Mouse (Mus musculus): ENCODE data around the gene Zfp619. TPM values are rescaled to one million over a fixed set of nuclear protein-coding genes. Genes with fewer than 3 reads are reported as not detected.

The Zfp619 gene
- polyA plus RNA-seq, 1 experiment from 2014 or later = 4.4 TPM

DNA sequence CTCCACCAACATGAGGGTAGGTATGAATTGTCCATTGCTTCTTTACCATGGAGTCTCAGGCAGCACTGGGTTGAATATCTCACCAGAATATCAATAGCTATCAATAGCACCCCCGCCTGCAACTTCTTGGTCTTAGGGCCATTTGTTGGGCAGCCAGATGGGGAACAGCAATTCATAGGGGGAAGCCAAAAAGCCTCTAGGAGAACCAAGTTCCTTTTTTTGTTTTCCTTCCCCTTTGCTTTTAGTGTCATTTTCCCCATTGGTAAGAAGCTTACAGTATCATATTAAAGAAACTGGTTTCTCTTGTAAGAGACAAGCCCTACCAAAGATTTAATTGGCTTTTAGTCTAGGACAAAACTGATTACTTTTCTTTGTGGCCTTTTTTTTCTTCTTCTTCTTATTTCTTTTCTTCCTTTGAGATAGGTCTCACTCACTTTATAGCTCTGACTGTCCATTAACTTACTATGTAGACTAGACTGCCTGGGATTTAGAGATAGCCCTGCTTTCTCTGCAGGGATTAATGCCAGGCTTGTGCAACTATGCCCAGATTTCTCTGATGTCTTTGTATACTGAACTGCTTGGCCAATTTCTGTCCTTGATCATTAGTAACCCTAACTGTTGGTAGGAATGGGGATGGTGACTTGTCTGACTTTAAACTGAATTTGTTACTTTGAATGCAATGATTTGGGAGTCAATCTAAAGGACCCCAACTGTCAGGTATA is 6.3 kb downstream of the Zfp619 start:
- Histone ChIP-seq H3K4me1 (replicated peaks; ENCODE audit: control insufficient read depth, insufficient read depth, low read length) (no peaks in the 10 kb centered on the region), H3K36me3 (ENCODE audit: control insufficient read depth, insufficient read depth, low read length) (no peaks in the 10 kb centered on the region; the same call in 1 of the 2 replicates), H3K9me3 (ENCODE audit: control insufficient read depth, low read length) (peaks cover 4% of the 10 kb centered on the region; the same call in 1 of the 2 replicates), H3K4me2 (ENCODE audit: low read depth, low read length, severe bottlenecking) (no peak overlapping the region), H3K27me3 (ENCODE audit: control insufficient read depth, insufficient read depth, low read length) (no peaks in the 10 kb centered on the region), H3K27ac (ENCODE audit: low read depth, low read length) (no peak overlapping the region), H3K9ac (ENCODE audit: low read length) (no peak overlapping the region), H3K4me3 (ENCODE audit: low read depth, low read length) (no peak overlapping the region)
- no peak for DNase-seq (ENCODE audit: low spot score)
- ATAC-seq (replicated peaks; ENCODE audit: low FRiP score) = no peak
- WGBS = 90% methylated on average over 1 of the region's 1 CpGs

DNA sequence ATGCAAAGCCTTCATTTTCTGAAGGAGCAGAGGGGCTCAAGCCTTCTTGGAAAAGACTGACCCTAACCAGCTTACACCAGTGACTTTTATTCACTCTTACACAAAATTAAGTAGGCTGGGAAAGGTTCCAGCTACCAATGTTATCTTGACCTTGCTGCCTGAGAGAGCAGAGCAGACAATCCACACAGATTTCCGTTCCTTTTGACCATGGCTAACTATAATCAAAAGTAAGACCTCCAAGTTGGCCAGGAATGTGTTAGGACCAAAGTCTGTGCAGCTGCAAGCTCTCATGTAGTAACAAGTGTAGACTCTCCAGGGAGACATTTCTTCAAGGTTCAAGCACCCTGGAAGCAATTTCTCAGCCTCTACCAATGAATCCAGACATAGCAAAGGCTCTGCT is 25.6 kb downstream of the Zfp619 start:
- WGBS = 94% methylated on average over 1 of the region's 1 CpGs
- Histone ChIP-seq H3K4me1 (replicated peaks; ENCODE audit: control insufficient read depth, insufficient read depth, low read length) (peaks cover 3% of the 10 kb centered on the region; the same call in 1 of the 2 replicates), H3K36me3 (ENCODE audit: control insufficient read depth, insufficient read depth, low read length) (no peaks in the 10 kb centered on the region), H3K9ac (ENCODE audit: low read length) (no peak overlapping the region), H3K9me3 (ENCODE audit: control insufficient read depth, low read length) (no peaks in the 10 kb centered on the region), H3K27me3 (ENCODE audit: control insufficient read depth, insufficient read depth, low read length) (no peaks in the 10 kb centered on the region), H3K4me3 (ENCODE audit: low read depth, low read length) (no peak overlapping the region), H3K4me2 (ENCODE audit: low read depth, low read length, severe bottlenecking) (no peak overlapping the region), H3K27ac (ENCODE audit: low read depth, low read length) (no peak overlapping the region)
- no peak for ATAC-seq (replicated peaks; ENCODE audit: low FRiP score)
- DNase-seq (ENCODE audit: low spot score) = no peak

DNA sequence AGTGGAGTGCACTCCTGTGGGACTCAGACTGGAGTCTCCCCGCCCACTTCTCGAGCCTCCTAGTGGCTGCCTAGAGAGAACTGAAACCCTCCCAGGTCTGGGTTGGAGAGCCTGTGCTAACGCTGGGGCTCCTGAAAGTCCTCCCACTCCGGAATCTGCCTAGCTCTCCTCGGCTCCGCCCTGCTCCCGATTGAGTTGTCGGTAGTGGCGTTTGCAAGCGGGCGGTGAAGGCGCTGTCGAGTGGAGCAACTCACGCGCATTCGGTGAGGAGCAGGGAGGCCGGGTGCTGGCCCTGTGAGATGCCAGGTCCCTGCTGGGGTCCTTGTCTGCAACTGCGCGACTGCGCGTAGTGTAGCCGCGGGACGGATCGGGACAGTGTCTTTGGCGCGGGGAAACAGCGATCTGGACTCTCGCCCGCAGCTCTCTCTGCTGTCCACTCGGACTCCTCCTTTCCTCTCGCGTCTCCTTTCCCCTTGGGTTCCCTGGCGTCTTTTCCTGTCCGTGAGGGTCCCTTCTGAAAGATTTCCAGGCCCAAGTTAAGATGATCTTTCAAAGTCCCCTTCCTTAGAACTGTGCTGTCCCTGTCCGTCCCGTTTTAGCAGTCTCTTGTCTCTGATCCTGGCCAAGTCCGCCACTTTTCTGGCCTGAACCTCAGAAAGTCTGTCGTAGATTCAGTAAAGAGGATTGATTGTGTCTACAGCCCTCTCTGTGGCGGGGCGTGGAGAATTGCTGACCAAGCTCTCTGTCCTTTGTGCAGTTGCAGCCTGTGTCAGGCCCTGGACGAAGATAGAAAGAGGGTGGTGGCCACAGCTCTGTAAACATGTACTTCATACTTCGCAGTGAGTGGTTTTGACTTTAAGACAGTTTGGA is 26.9 kb downstream of the Zfp619 start:
- DNase-seq (ENCODE audit: low spot score) (peak; percentile 88), ATAC-seq (replicated peaks; ENCODE audit: low FRiP score) (peak; percentile 97)
- Histone ChIP-seq H3K4me2 (ENCODE audit: low read depth, low read length, severe bottlenecking) (peak overlapping the region; percentile 76), H3K9ac (ENCODE audit: low read length) (peak overlapping the region; percentile 82), H3K27ac (ENCODE audit: low read depth, low read length) (peak overlapping the region; percentile 76), H3K4me3 (ENCODE audit: low read depth, low read length) (peak overlapping the region; percentile 41), H3K36me3 (ENCODE audit: control insufficient read depth, insufficient read depth, low read length) (no peaks in the 10 kb centered on the region), H3K27me3 (ENCODE audit: control insufficient read depth, insufficient read depth, low read length) (no peaks in the 10 kb centered on the region), H3K4me1 (replicated peaks; ENCODE audit: control insufficient read depth, insufficient read depth, low read length) (peaks cover 3% of the 10 kb centered on the region; the same call in 1 of the 2 replicates), H3K9me3 (ENCODE audit: control insufficient read depth, low read length) (no peaks in the 10 kb centered on the region)
- WGBS = 1% methylated on average over 43 of the region's 43 CpGs

DNA sequence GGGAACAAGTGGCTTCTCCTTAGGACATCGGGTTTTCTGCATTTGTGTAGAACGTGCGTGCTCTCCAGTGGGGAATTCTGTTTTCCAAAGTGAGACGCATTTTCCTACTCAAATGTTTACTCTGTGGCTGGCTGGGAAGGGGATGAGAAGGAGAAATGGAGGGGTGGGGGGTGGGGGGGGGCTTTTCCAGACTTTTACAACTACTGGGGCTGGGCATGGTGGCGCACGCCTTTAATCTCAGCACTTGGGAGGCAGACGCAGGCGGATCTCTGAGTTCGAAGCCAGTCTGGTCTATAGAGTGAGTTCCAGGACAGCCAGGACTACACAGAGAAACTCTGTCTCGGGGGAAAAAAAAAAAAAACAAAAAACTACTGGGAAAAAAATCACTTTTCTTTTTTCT is 27.6 kb downstream of the Zfp619 start:
- H3K9me3 ChIP-seq (ENCODE audit: control insufficient read depth, low read length) = no peaks in the 10 kb centered on the region
- H3K4me1 ChIP-seq (replicated peaks; ENCODE audit: control insufficient read depth, insufficient read depth, low read length) = peaks cover 3% of the 10 kb centered on the region; the same call in 1 of the 2 replicates
- H3K27me3 ChIP-seq (ENCODE audit: control insufficient read depth, insufficient read depth, low read length) = no peaks in the 10 kb centered on the region
- peak overlapping the region; percentile 41 for H3K4me3 ChIP-seq (ENCODE audit: low read depth, low read length)
- peak; percentile 52 for DNase-seq (ENCODE audit: low spot score)
- peak overlapping the region; percentile 76; the same call in 1 of the 2 replicates for H3K27ac ChIP-seq (ENCODE audit: low read depth, low read length)
- peak overlapping the region; percentile 76 for H3K4me2 ChIP-seq (ENCODE audit: low read depth, low read length, severe bottlenecking)
- H3K9ac ChIP-seq (ENCODE audit: low read length) = peak overlapping the region; percentile 82
- 52% methylated on average over 10 of the region's 10 CpGs for WGBS
- H3K36me3 ChIP-seq (ENCODE audit: control insufficient read depth, insufficient read depth, low read length) = no peaks in the 10 kb centered on the region
- no peak for ATAC-seq (replicated peaks; ENCODE audit: low FRiP score)

DNA sequence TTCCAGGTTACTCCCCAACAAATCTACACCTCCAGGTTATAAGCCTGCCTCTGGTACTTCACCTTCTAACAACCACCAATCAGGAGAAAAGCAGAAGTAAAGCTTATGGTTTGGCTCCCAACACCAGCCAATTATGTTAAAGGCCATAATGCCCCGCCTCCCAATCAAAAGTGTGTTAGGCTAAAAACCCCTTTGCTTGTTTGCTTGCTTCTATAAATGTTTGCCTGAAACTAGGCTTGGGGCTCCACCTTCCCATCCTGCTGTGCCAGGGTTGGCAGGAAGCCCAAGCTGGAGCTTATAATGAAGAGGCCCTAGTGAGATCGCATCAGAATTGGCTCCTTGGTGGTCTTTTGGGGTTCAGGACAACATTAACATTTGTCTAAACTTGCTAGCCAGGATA is 31.8 kb downstream of the Zfp619 start:
- Histone ChIP-seq H3K9me3 (ENCODE audit: control insufficient read depth, low read length) (no peaks in the 10 kb centered on the region), H3K4me1 (replicated peaks; ENCODE audit: control insufficient read depth, insufficient read depth, low read length) (peaks cover 4% of the 10 kb centered on the region; the same call in 1 of the 2 replicates), H3K27me3 (ENCODE audit: control insufficient read depth, insufficient read depth, low read length) (no peaks in the 10 kb centered on the region), H3K4me2 (ENCODE audit: low read depth, low read length, severe bottlenecking) (no peak overlapping the region), H3K27ac (ENCODE audit: low read depth, low read length) (no peak overlapping the region), H3K4me3 (ENCODE audit: low read depth, low read length) (no peak overlapping the region), H3K36me3 (ENCODE audit: control insufficient read depth, insufficient read depth, low read length) (no peaks in the 10 kb centered on the region), H3K9ac (ENCODE audit: low read length) (no peak overlapping the region)
- ATAC-seq (replicated peaks; ENCODE audit: low FRiP score) = no peak
- 81% methylated on average over 2 of the region's 2 CpGs for WGBS
- DNase-seq (ENCODE audit: low spot score) = no peak

DNA sequence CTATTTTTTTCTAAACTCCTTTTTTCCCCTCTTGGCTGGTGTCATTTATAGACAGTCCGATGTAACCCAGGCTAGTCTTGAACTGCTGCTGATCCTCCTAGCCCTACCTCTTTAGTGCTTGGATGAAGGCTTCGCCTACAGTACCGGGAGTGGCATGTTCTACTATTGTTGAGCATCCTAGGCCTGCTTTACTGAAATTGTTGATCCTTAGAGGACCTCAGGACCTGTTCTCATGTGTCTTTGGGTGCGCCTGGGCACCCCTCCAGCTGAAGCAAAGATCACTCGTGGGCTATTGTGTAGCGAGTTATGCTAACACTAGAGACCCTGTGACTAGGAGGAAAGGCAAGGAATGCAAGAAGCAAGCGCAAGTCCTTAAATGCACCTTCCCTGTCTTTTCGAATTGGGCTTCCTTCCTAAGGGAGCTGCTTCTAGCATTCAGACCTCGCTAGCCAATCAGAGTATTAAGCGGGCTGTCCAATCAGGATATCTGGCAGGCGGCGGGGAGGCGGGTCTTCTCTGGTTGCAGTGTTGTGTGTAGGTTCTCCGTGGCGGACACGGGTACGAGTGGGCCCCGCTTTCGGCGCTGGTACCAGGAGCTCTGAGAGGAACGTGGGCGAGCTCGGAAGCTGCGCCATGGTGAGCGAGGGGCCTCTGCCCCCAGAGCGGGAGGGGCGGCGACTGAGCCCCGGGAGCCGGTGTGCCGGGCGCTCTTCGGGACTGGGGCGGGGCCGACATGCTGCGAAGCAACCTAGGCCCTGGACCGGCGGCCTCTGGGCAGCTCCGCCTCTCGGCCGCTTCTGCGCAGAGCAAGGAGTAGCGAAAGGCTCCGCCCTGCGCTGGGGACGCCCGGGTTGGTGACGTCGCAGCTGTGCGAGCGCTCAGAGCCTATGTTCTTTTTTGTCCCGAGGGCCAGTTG is 34.7 kb downstream of the Zfp619 start:
- ATAC-seq (replicated peaks; ENCODE audit: low FRiP score) (peak; percentile 100), DNase-seq (ENCODE audit: low spot score) (peak; percentile 94)
- Histone ChIP-seq H3K27ac (ENCODE audit: low read depth, low read length) (peak overlapping the region; percentile 86), H3K4me2 (ENCODE audit: low read depth, low read length, severe bottlenecking) (peak overlapping the region; percentile 49), H3K36me3 (ENCODE audit: control insufficient read depth, insufficient read depth, low read length) (no peaks in the 10 kb centered on the region; the same call in 1 of the 2 replicates), H3K9me3 (ENCODE audit: control insufficient read depth, low read length) (no peaks in the 10 kb centered on the region), H3K4me1 (replicated peaks; ENCODE audit: control insufficient read depth, insufficient read depth, low read length) (0 out of 2 replicates have a peak, but pooled peaks cover 2% of the 10 kb centered on the region), H3K27me3 (ENCODE audit: control insufficient read depth, insufficient read depth, low read length) (no peaks in the 10 kb centered on the region), H3K4me3 (ENCODE audit: low read depth, low read length) (peak overlapping the region; percentile 72), H3K9ac (ENCODE audit: low read length) (peak overlapping the region; percentile 85)
- WGBS = 3% methylated on average over 51 of the region's 52 CpGs

DNA sequence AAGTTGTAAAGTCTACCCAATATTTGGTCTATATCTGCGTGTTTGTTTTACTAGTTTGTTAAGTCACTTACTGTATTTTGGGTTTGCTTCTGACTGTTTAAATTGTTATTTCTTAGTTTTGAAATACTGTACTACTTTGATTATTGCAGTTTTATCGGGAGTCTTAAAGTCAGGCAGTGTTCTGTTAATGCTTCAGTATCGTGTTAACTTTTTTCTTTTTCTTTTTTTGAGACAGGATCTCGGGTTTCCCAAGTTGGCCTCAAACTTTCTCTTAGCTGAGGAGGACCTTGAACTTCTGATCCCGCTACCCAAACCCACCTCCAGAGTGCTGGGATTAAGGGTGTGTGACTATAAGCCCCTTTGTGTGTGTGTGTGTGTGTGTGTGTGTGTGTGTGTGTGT is 35.4 kb downstream of the Zfp619 start:
- DNase-seq (ENCODE audit: low spot score) (no peak), ATAC-seq (replicated peaks; ENCODE audit: low FRiP score) (no peak)
- Histone ChIP-seq H3K27me3 (ENCODE audit: control insufficient read depth, insufficient read depth, low read length) (no peaks in the 10 kb centered on the region), H3K9me3 (ENCODE audit: control insufficient read depth, low read length) (no peaks in the 10 kb centered on the region), H3K4me1 (replicated peaks; ENCODE audit: control insufficient read depth, insufficient read depth, low read length) (0 out of 2 replicates have a peak, but pooled peaks cover 2% of the 10 kb centered on the region), H3K36me3 (ENCODE audit: control insufficient read depth, insufficient read depth, low read length) (no peaks in the 10 kb centered on the region; the same call in 1 of the 2 replicates), H3K9ac (ENCODE audit: low read length) (peak overlapping the region; percentile 27; the same call in 1 of the 2 replicates), H3K27ac (ENCODE audit: low read depth, low read length) (no peak overlapping the region), H3K4me2 (ENCODE audit: low read depth, low read length, severe bottlenecking) (peak overlapping the region; percentile 49), H3K4me3 (ENCODE audit: low read depth, low read length) (peak overlapping the region; percentile 72)
- WGBS = 27% methylated on average over 5 of the region's 5 CpGs

DNA sequence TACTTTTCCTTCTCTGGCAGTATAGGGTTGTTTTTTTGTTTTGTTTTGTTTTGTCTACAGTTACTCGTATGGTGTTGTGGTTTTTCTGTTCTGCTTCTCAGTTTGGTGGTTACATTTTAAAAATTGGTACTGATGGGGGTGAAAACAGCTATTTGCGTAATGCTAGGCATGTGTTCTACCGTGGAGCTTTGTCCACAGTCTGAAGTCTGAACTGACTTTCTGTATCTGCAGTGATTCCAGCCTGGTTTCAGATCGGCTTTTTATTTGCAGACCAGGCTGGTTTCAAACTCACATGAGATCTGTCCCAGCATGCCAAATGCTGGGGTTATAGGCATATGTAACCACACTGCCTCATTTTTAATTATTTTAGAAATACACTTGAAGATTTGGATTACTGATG is 36.3 kb downstream of the Zfp619 start:
- no peak for DNase-seq (ENCODE audit: low spot score)

More for the DNA sequence above, 36.3 kb downstream of the Zfp619 start:
- no peaks in the 10 kb centered on the region for H3K27me3 ChIP-seq (ENCODE audit: control insufficient read depth, insufficient read depth, low read length)
- no peak overlapping the region for H3K27ac ChIP-seq (ENCODE audit: low read depth, low read length)
- 0 out of 2 replicates have a peak, but pooled peaks cover 2% of the 10 kb centered on the region for H3K4me1 ChIP-seq (replicated peaks; ENCODE audit: control insufficient read depth, insufficient read depth, low read length)
- no peak for ATAC-seq (replicated peaks; ENCODE audit: low FRiP score)
- H3K36me3 ChIP-seq (ENCODE audit: control insufficient read depth, insufficient read depth, low read length) = no peaks in the 10 kb centered on the region; the same call in 1 of the 2 replicates
- no peak overlapping the region for H3K4me2 ChIP-seq (ENCODE audit: low read depth, low read length, severe bottlenecking)
- H3K9me3 ChIP-seq (ENCODE audit: control insufficient read depth, low read length) = no peaks in the 10 kb centered on the region
- H3K9ac ChIP-seq (ENCODE audit: low read length) = no peak overlapping the region
- WGBS = 88% methylated on average over 4 of the region's 4 CpGs
- H3K4me3 ChIP-seq (ENCODE audit: low read depth, low read length) = no peak overlapping the region
